Mouse (Mus musculus) liver, embryonic 15.5 days (tissue): Measurements from ENCODE around the gene Calhm6. TPM values are rescaled to one million over a fixed set of nuclear protein-coding genes. Genes with fewer than 3 reads are reported as not detected.

Experiments used
- ATAC-seq: fragments of 200-750 bp; cut with Nextera tagmentation; 2 replicates; pipeline ENCODE4 v1.8.0; 2017; ENCODE audit warnings: moderate number of reproducible peaks, mild to moderate bottlenecking, moderate library complexity; ENCODE audit not compliant: insufficient read depth
- H3K27ac ChIP-seq: fragments of 300-500 bp; sonication (generic); replicated peaks from 2 replicates; pipeline ENCODE4 v1.5.1; 2015; ENCODE audit warnings: mild to moderate bottlenecking, inconsistent platforms
- H3K27me3 ChIP-seq: fragments of 300-500 bp; sonication (generic); 2 replicates; pipeline ENCODE4 v1.6.1; 2015; ENCODE audit warnings: mild to moderate bottlenecking, inconsistent platforms
- H3K36me3 ChIP-seq: fragments of 300-500 bp; sonication (generic); replicated peaks from 2 replicates; pipeline ENCODE4 v1.6.1; 2015; ENCODE audit warnings: moderate library complexity, mild to moderate bottlenecking, inconsistent platforms
- H3K4me1 ChIP-seq: fragments of 300-500 bp; sonication (generic); replicated peaks from 2 replicates; pipeline ENCODE4 v1.6.1; 2015; ENCODE audit warnings: inconsistent platforms
- H3K4me2 ChIP-seq: fragments of 300-500 bp; sonication (generic); 2 replicates; pipeline ENCODE4 v1.6.1; 2015; ENCODE audit warnings: moderate library complexity, mild to moderate bottlenecking, inconsistent platforms
- H3K4me3 ChIP-seq: fragments of 300-500 bp; sonication (generic); replicated peaks from 2 replicates; pipeline ENCODE4 v1.5.1; 2015; ENCODE audit warnings: mild to moderate bottlenecking, inconsistent platforms
- H3K9ac ChIP-seq: fragments of 300-500 bp; sonication (generic); 2 replicates; pipeline ENCODE4 v1.6.1; 2015; ENCODE audit warnings: moderate library complexity, mild to moderate bottlenecking, inconsistent platforms
- H3K9me3 ChIP-seq: fragments of 300-500 bp; sonication (generic); replicated peaks from 2 replicates; pipeline ENCODE4 v1.6.1; 2016; ENCODE audit warnings: inconsistent platforms
- WGBS: fragments of 180-500 bp; shearing (Covaris S2); methylation state at CpG from one replicate; pipeline ENCODE4 v1.1.7; 2015; ENCODE audit warnings: mixed read lengths; ENCODE audit not compliant: insufficient replicate concordance; 5-methylcytosine and 5-hydroxymethylcytosine counted together
- polyA plus RNA-seq: library from polyadenylated mRNA; unstranded; fragments of >200 nt; fragmentation: Nextera tagmentation; extraction: Ambion mirVana; gene quantifications from 2 replicates; pipeline ENCODE4 v1.2.1, GENCODE M21; 2015

The Calhm6 gene
- polyA plus RNA-seq, 1 experiment from 2014 or later: 2.1 TPM

GRCm38 (mm10) chr10:34141693-34142092, 13.9 kb upstream of the Calhm6 start:
- H3K36me3 ChIP-seq: no peaks in the 10 kb centered on the region
- no peaks in the 10 kb centered on the region for H3K9me3 ChIP-seq
- H3K4me2 ChIP-seq: no peak overlapping the region
- no peaks in the 10 kb centered on the region for H3K27me3 ChIP-seq
- WGBS: 59% methylated on average over 2 of the region's 2 CpGs
- H3K4me3 ChIP-seq: no peak overlapping the region
- H3K27ac ChIP-seq: no peak overlapping the region
- ATAC-seq: no peak
- H3K9ac ChIP-seq: no peak overlapping the region
- H3K4me1 ChIP-seq: no peaks in the 10 kb centered on the region

- Histone ChIP-seq H3K4me3 (no peak overlapping the region), H3K4me1 (no peaks in the 10 kb centered on the region), H3K27me3 (no peaks in the 10 kb centered on the region), H3K9me3 (no peaks in the 10 kb centered on the region), H3K9ac (no peak overlapping the region), H3K27ac (no peak overlapping the region), H3K36me3 (no peaks in the 10 kb centered on the region), H3K4me2 (no peak overlapping the region)
- ATAC-seq: no peak
- WGBS: 41% methylated on average over 4 of the region's 4 CpGs
These were observed 12.0 kb upstream of the Calhm6 start for GRCm38 (mm10) chr10:34139768-34140167.

- Histone ChIP-seq H3K4me2 (no peak overlapping the region), H3K9me3 (no peaks in the 10 kb centered on the region), H3K4me3 (no peak overlapping the region), H3K27ac (no peak overlapping the region), H3K36me3 (no peaks in the 10 kb centered on the region), H3K27me3 (no peaks in the 10 kb centered on the region), H3K4me1 (no peaks in the 10 kb centered on the region), H3K9ac (no peak overlapping the region)
- WGBS: 33% methylated on average over 6 of the region's 6 CpGs
- no peak for ATAC-seq
These were observed 10.2 kb upstream of the Calhm6 start for GRCm38 (mm10) chr10:34138027-34138426.

GRCm38 (mm10) chr10:34136432-34136831, 8.6 kb upstream of the Calhm6 start:
- 51% methylated on average over 6 of the region's 6 CpGs for WGBS
- Histone ChIP-seq H3K4me2 (no peak overlapping the region), H3K9me3 (no peaks in the 10 kb centered on the region), H3K4me3 (no peak overlapping the region), H3K27ac (no peak overlapping the region), H3K36me3 (no peaks in the 10 kb centered on the region), H3K4me1 (no peaks in the 10 kb centered on the region; the same call in 1 of the 2 replicates), H3K9ac (no peak overlapping the region), H3K27me3 (no peaks in the 10 kb centered on the region)
- no peak for ATAC-seq

- Histone ChIP-seq H3K4me1 (peaks cover 2% of the 10 kb centered on the region; the same call in 1 of the 2 replicates), H3K36me3 (no peaks in the 10 kb centered on the region), H3K9ac (no peak overlapping the region), H3K27ac (no peak overlapping the region), H3K4me2 (no peak overlapping the region), H3K27me3 (peaks cover 4% of the 10 kb centered on the region; the same call in 1 of the 2 replicates), H3K9me3 (no peaks in the 10 kb centered on the region), H3K4me3 (no peak overlapping the region)
- no peak for ATAC-seq
- WGBS: 15% methylated on average over 2 of the region's 2 CpGs
These were observed 3.6 kb upstream of the Calhm6 start for GRCm38 (mm10) chr10:34131356-34131755.

GRCm38 (mm10) chr10:34128391-34128790, 607 bp upstream of the Calhm6 start:
- no peak overlapping the region for H3K4me3 ChIP-seq
- peaks cover 4% of the 10 kb centered on the region; the same call in 1 of the 2 replicates for H3K27me3 ChIP-seq
- WGBS: 59% methylated on average over 6 of the region's 6 CpGs
- peak overlapping the region; percentile 66 for H3K4me2 ChIP-seq
- H3K9ac ChIP-seq: no peak overlapping the region
- H3K36me3 ChIP-seq: no peaks in the 10 kb centered on the region
- H3K4me1 ChIP-seq: peaks cover 2% of the 10 kb centered on the region; the same call in 1 of the 2 replicates
- no peaks in the 10 kb centered on the region for H3K9me3 ChIP-seq
- no peak overlapping the region for H3K27ac ChIP-seq
- no peak for ATAC-seq

GRCm38 (mm10) chr10:34118421-34118820, 9.4 kb downstream of the Calhm6 start:
- H3K36me3 ChIP-seq: no peaks in the 10 kb centered on the region
- H3K4me1 ChIP-seq: no peaks in the 10 kb centered on the region
- 58% methylated on average over 2 of the region's 2 CpGs for WGBS
- H3K9me3 ChIP-seq: no peaks in the 10 kb centered on the region
- no peak overlapping the region for H3K9ac ChIP-seq
- no peak overlapping the region for H3K27ac ChIP-seq
- ATAC-seq: no peak
- no peaks in the 10 kb centered on the region for H3K27me3 ChIP-seq
- H3K4me3 ChIP-seq: no peak overlapping the region
- no peak overlapping the region for H3K4me2 ChIP-seq

GRCm38 (mm10) chr10:34117770-34118169, 10.0 kb downstream of the Calhm6 start:
- Histone ChIP-seq H3K4me3 (no peak overlapping the region), H3K27me3 (no peaks in the 10 kb centered on the region), H3K27ac (no peak overlapping the region), H3K4me1 (no peaks in the 10 kb centered on the region), H3K4me2 (no peak overlapping the region), H3K9ac (no peak overlapping the region), H3K9me3 (no peaks in the 10 kb centered on the region), H3K36me3 (no peaks in the 10 kb centered on the region)
- no peak for ATAC-seq

- Histone ChIP-seq H3K9me3 (no peaks in the 10 kb centered on the region), H3K27ac (no peak overlapping the region), H3K27me3 (no peaks in the 10 kb centered on the region), H3K9ac (no peak overlapping the region), H3K4me2 (no peak overlapping the region), H3K4me3 (no peak overlapping the region), H3K36me3 (no peaks in the 10 kb centered on the region), H3K4me1 (no peaks in the 10 kb centered on the region)
- WGBS: 38% methylated on average over 3 of the region's 3 CpGs
- ATAC-seq: no peak
These were observed 10.7 kb downstream of the Calhm6 start for GRCm38 (mm10) chr10:34117131-34117530.

GRCm38 (mm10) chr10:34111964-34112738, 15.6 kb downstream of the Calhm6 start:
- ATAC-seq: no peak
- Histone ChIP-seq H3K9ac (no peak overlapping the region), H3K36me3 (no peaks in the 10 kb centered on the region), H3K4me1 (no peaks in the 10 kb centered on the region), H3K4me2 (no peak overlapping the region), H3K9me3 (no peaks in the 10 kb centered on the region), H3K27ac (no peak overlapping the region), H3K27me3 (no peaks in the 10 kb centered on the region), H3K4me3 (no peak overlapping the region)
- 60% methylated on average over 4 of the region's 4 CpGs for WGBS

GRCm38 (mm10) chr10:34110863-34111465, 16.8 kb downstream of the Calhm6 start:
- no peak for ATAC-seq
- Histone ChIP-seq H3K4me1 (no peaks in the 10 kb centered on the region), H3K4me3 (no peak overlapping the region), H3K27me3 (no peaks in the 10 kb centered on the region), H3K4me2 (no peak overlapping the region), H3K36me3 (no peaks in the 10 kb centered on the region), H3K27ac (no peak overlapping the region), H3K9ac (no peak overlapping the region), H3K9me3 (no peaks in the 10 kb centered on the region)
- 61% methylated on average over 13 of the region's 13 CpGs for WGBS
